Mouse (Mus musculus) heart, postnatal 10 days (tissue): ENCODE measurements at regions not wholly inside any gene's neighbourhood (a gene's known extent, or its start where the extent isn't known, plus 50 kb on each side); places are given as distances from the start of the nearest gene placed in this dataset.

Source experiments
- DNase-seq, 2 experiments: peaks; one replicate each; pipeline ENCODE4 v3.0.0; 2021
- intact Hi-C: fragments of 180-260 bp; cut with DNase I; formaldehyde crosslinking; loops from one replicate; pipeline ENCODE4 v1.15.1; 2025

GRCm38 (mm10) chr13:7306995-7307394 is 658.4 kb upstream of the Pfkp start:
- intact Hi-C loops, result no loop called here

GRCm38 (mm10) chr13:7307396-7307795 is 658.8 kb upstream of the Pfkp start:
- DNase-seq, result no peak
- intact Hi-C loops, result no loop called here

More at GRCm38 (mm10) chr13:7306995-7307394, 658.4 kb upstream of the Pfkp start:
- no peak for DNase-seq

- intact Hi-C loops, result no loop called here
These were observed 664.9 kb upstream of the Pfkp start for GRCm38 (mm10) chr13:7313474-7313873.

GRCm38 (mm10) chr13:7330151-7330550 is 681.6 kb upstream of the Pfkp start:
- no peak for DNase-seq
- intact Hi-C loops, result no loop called here

More at GRCm38 (mm10) chr13:7313474-7313873, 664.9 kb upstream of the Pfkp start:
- DNase-seq, result no peak

GRCm38 (mm10) chr13:7345760-7346159 is 697.2 kb upstream of the Pfkp start:
- intact Hi-C loops, result no loop called here
- no peak for DNase-seq

- intact Hi-C loops, result no loop called here
- no peak for DNase-seq
These were observed 699.9 kb upstream of the Pfkp start for GRCm38 (mm10) chr13:7348431-7348830.

GRCm38 (mm10) chr13:7353011-7353410 is 704.4 kb upstream of the Pfkp start:
- no peak for DNase-seq
- intact Hi-C loops, result no loop called here

- intact Hi-C loops, result no loop called here
- no peak for DNase-seq
These were observed 708.5 kb upstream of the Pfkp start for GRCm38 (mm10) chr13:7357071-7357470.

- no peak for DNase-seq
- intact Hi-C loops, result no loop called here
These were observed 725.0 kb upstream of the Pfkp start for GRCm38 (mm10) chr13:7373559-7373958.

GRCm38 (mm10) chr13:7374993-7375627 is 726.5 kb upstream of the Pfkp start:
- intact Hi-C loops, result no loop called here
- no peak for DNase-seq

GRCm38 (mm10) chr13:7414342-7415287 is 766.0 kb upstream of the Pfkp start:
- no peak for DNase-seq
- intact Hi-C loops, result no loop called here

GRCm38 (mm10) chr13:7427750-7428149 is 774.9 kb upstream of the Adarb2 start:
- intact Hi-C loops, result no loop called here
- no peak for DNase-seq

GRCm38 (mm10) chr13:7429271-7429670 is 773.4 kb upstream of the Adarb2 start:
- intact Hi-C loops, result no loop called here
- no peak for DNase-seq

- intact Hi-C loops, result no loop called here
- peak; percentile 2 to 10 for DNase-seq
These were observed 751.1 kb upstream of the Adarb2 start for GRCm38 (mm10) chr13:7451434-7452002.

- DNase-seq, result no peak
- intact Hi-C loops, result no loop called here
These were observed 727.0 kb upstream of the Adarb2 start for GRCm38 (mm10) chr13:7475661-7476060.

- intact Hi-C loops, result no loop called here
- no peak for DNase-seq
These were observed 684.6 kb upstream of the Adarb2 start for GRCm38 (mm10) chr13:7518090-7518489.

GRCm38 (mm10) chr13:7524436-7524835 is 678.2 kb upstream of the Adarb2 start:
- intact Hi-C loops, result no loop called here
- no peak for DNase-seq

GRCm38 (mm10) chr13:7538856-7539255 is 663.8 kb upstream of the Adarb2 start:
- DNase-seq, result no peak

GRCm38 (mm10) chr13:7584022-7584421 is 618.6 kb upstream of the Adarb2 start:
- DNase-seq, result no peak
- intact Hi-C loops, result no loop called here

More at GRCm38 (mm10) chr13:7538856-7539255, 663.8 kb upstream of the Adarb2 start:
- intact Hi-C loops, result no loop called here
